Mouse (Mus musculus) retina, postnatal 1 day (tissue): ENCODE data around the gene Arrb1.
A peak's percentile ranks its signal among the peaks of the same experiment; 100 is the strongest.

Experiments
- DNase-seq: peaks from one replicate; pipeline ENCODE4 v3.0.0-alpha.2; 2012

The Arrb1 gene

GRCm38 (mm10) chr7:99539201-99539891 is 4.1 kb downstream of the Arrb1 start:
- DNase-seq, result no peak

GRCm38 (mm10) chr7:99540016-99540415 is 4.8 kb downstream of the Arrb1 start:
- DNase-seq, result no peak

GRCm38 (mm10) chr7:99541204-99541603 is 5.9 kb downstream of the Arrb1 start:
- no peak for DNase-seq

GRCm38 (mm10) chr7:99544272-99544671 is 9.0 kb downstream of the Arrb1 start:
- no peak for DNase-seq

GRCm38 (mm10) chr7:99545885-99546745 is 10.8 kb downstream of the Arrb1 start:
- peak; percentile 64 for DNase-seq

- peak; percentile 43 for DNase-seq
Measured at GRCm38 (mm10) chr7:99547584-99548487, 12.6 kb downstream of the Arrb1 start.

- DNase-seq, result no peak
Measured at GRCm38 (mm10) chr7:99549668-99550067, 14.4 kb downstream of the Arrb1 start.

GRCm38 (mm10) chr7:99551623-99552022 is 16.4 kb downstream of the Arrb1 start:
- DNase-seq, result no peak

- no peak for DNase-seq
Measured at GRCm38 (mm10) chr7:99553222-99553884, 18.1 kb downstream of the Arrb1 start.

GRCm38 (mm10) chr7:99553885-99554269 is 18.6 kb downstream of the Arrb1 start:
- DNase-seq, result no peak

GRCm38 (mm10) chr7:99555862-99556261 is 20.6 kb downstream of the Arrb1 start:
- DNase-seq, result peak; percentile 68

GRCm38 (mm10) chr7:99559091-99559490 is 23.8 kb downstream of the Arrb1 start:
- DNase-seq, result peak; percentile 46

GRCm38 (mm10) chr7:99562478-99562877 is 27.2 kb downstream of the Arrb1 start:
- peak; percentile 44 for DNase-seq

- peak; percentile 27 for DNase-seq
Measured at GRCm38 (mm10) chr7:99563224-99563623, 28.0 kb downstream of the Arrb1 start.

GRCm38 (mm10) chr7:99565325-99565881 is 30.1 kb downstream of the Arrb1 start:
- peak; percentile 63 for DNase-seq

- peak; percentile 16 for DNase-seq
Measured at GRCm38 (mm10) chr7:99570680-99571079, 35.4 kb downstream of the Arrb1 start.

GRCm38 (mm10) chr7:99572931-99573330 is 37.7 kb downstream of the Arrb1 start:
- DNase-seq, result peak; percentile 92

- DNase-seq, result no peak
Measured at GRCm38 (mm10) chr7:99573351-99573750, 38.1 kb downstream of the Arrb1 start.

GRCm38 (mm10) chr7:99578246-99578645 is 43.0 kb downstream of the Arrb1 start:
- DNase-seq, result no peak

GRCm38 (mm10) chr7:99579491-99580190 is 44.4 kb downstream of the Arrb1 start:
- peak; percentile 58 for DNase-seq

- DNase-seq, result no peak
Measured at GRCm38 (mm10) chr7:99580247-99580646, 45.0 kb downstream of the Arrb1 start.
